Mouse (Mus musculus) adrenal gland, postnatal 10 days (tissue): Measurements from ENCODE around the gene Ppfibp2. TPM values are rescaled to one million over a fixed set of nuclear protein-coding genes. Genes with fewer than 3 reads are reported as not detected.

ENCODE experiments used
- DNase-seq: peaks from one replicate; pipeline ENCODE4 v3.0.0; 2021; ENCODE audit warnings: mixed read lengths
- total RNA-seq, 2 experiments: library from RNA; stranded (reverse); gene quantifications; 2 replicates each; pipeline ENCODE4 v1.2.3; 2021

The Ppfibp2 gene
- total RNA-seq, 2 experiments from 2014 or later = 9.1 to 13.7 TPM

- DNase-seq = peak; percentile 67
Observed at GRCm38 (mm10) chr7:107664063-107665056, 69.4 kb downstream of the Ppfibp2 start.

GRCm38 (mm10) chr7:107665221-107665585 is 70.2 kb downstream of the Ppfibp2 start:
- no peak for DNase-seq

- peak; percentile 49 for DNase-seq
Observed at GRCm38 (mm10) chr7:107665586-107666261, 70.7 kb downstream of the Ppfibp2 start.

- no peak for DNase-seq
Observed at GRCm38 (mm10) chr7:107666262-107666902, 71.4 kb downstream of the Ppfibp2 start.

GRCm38 (mm10) chr7:107668514-107668913 is 73.5 kb downstream of the Ppfibp2 start:
- DNase-seq = no peak

GRCm38 (mm10) chr7:107675224-107675623 is 80.2 kb downstream of the Ppfibp2 start:
- DNase-seq = no peak

GRCm38 (mm10) chr7:107680151-107680852 is 85.3 kb downstream of the Ppfibp2 start:
- no peak for DNase-seq

- no peak for DNase-seq
Observed at GRCm38 (mm10) chr7:107681306-107681705, 86.3 kb downstream of the Ppfibp2 start.

- no peak for DNase-seq
Observed at GRCm38 (mm10) chr7:107683162-107683561, 88.2 kb downstream of the Ppfibp2 start.

GRCm38 (mm10) chr7:107683622-107684021 is 88.6 kb downstream of the Ppfibp2 start:
- DNase-seq = no peak

GRCm38 (mm10) chr7:107685238-107685954 is 90.4 kb downstream of the Ppfibp2 start:
- no peak for DNase-seq

- no peak for DNase-seq
Observed at GRCm38 (mm10) chr7:107685955-107686285, 90.9 kb downstream of the Ppfibp2 start.

- DNase-seq = no peak
Observed at GRCm38 (mm10) chr7:107687412-107687811, 92.4 kb downstream of the Ppfibp2 start.

GRCm38 (mm10) chr7:107688040-107688439 is 93.0 kb downstream of the Ppfibp2 start:
- DNase-seq = no peak

GRCm38 (mm10) chr7:107690426-107691221 is 95.6 kb downstream of the Ppfibp2 start:
- peak; percentile 40 for DNase-seq

- DNase-seq = no peak
Observed at GRCm38 (mm10) chr7:107691493-107691892, 96.5 kb downstream of the Ppfibp2 start.

- DNase-seq = no peak
Observed at GRCm38 (mm10) chr7:107694254-107694947, 99.4 kb downstream of the Ppfibp2 start.

GRCm38 (mm10) chr7:107697066-107697465 is 102.1 kb downstream of the Ppfibp2 start:
- DNase-seq = no peak

- DNase-seq = no peak
Observed at GRCm38 (mm10) chr7:107699926-107700325, 104.9 kb downstream of the Ppfibp2 start.

GRCm38 (mm10) chr7:107700646-107701045 is 105.6 kb downstream of the Ppfibp2 start:
- no peak for DNase-seq
